Mouse (Mus musculus) small intestine, adult 10 weeks (tissue): ENCODE data around the gene Pyroxd1. TPM values are rescaled to one million over a fixed set of nuclear protein-coding genes. Genes with fewer than 3 reads are reported as not detected.

Source experiments
- polyA plus RNA-seq: library from polyadenylated mRNA; stranded (reverse); fragments of 350-450 nt; fragmentation: Illumina TruSeq; extraction: RNeasy Lipid Tissue Mini Kit (QIAGEN cat#74804); gene quantifications from one replicate; pipeline ENCODE4 v1.2.3, GENCODE M21; 2014; ENCODE audit warnings: low replicate concordance

Gene Pyroxd1
- 55.1 TPM for polyA plus RNA-seq

GRCm38 (mm10) chr6:142345440-142346038 lies at the start of gene Pyroxd1:
Gene Pyroxd1, plus strand, starts transcription at chr6:142345654.

DNA sequence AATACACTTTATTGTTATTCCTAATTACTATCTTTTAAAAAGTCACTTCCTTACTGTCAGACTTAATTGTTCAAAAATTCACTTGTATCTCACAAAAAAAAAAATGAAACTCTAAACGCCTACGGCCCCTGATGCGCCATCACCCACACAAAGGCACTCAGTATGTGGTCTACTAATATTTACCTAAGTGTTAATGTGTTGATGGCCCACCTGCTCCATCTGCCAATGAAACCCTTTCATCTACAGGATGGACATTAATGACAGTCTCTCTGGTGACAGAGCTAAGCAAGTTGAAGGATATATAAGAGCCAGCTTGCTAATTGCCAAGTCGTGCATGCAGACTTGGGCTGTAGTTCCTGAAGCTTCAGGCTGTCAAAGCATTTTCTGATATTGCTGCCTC lies 47.4 kb upstream of the Pyroxd1 start, which contains the start of gene Iapp:
Gene Iapp, plus strand, starts transcription at position 326 of the 400 bp plus-strand sequence.

GRCm38 (mm10) chr6:142322881-142323280 lies 22.6 kb upstream of the Pyroxd1 start, which contains the start of gene Slco1a5:
Gene Slco1a5, minus strand, starts transcription at chr6:142322981.

DNA sequence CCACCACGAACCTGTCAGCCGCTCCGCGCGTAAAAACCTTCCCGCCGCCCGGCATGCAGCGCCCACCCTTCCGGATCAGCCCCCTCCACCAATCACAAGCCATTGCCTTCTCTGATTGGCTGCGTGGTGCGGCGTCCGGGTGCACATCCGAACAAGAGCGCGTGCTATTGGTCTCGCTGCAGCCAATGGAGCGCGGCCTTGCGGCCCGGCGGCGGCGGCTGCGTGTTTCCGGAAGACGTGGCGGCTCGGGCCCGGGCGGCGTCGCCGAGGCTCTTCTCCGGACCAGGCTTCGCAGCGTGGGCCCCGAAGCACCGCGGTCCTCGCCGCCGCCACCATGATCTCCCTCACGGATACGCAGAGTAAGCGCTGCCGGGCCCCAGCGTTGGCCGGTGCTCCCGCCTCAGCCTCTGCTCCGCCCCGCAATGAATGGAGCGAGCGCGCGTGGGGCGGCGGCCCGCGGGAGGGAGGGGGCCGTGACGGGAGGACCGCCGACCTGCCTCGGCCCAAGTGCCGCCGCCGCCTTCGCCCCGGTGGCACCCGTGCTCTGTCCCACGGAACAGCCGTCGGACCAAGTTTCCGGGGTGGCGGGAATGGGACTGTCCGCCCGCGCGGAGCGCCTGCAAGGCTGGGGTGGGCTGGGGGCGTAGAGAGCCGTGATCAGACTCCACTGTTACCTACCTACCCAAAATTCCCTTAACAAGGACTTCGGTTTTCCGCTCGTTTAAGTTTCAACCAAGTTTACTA lies 41.7 kb downstream of the Pyroxd1 start, which contains the start of the genes Recql and Golt1b:
Gene Recql, minus strand, starts transcription at position 77 of the 744 bp plus-strand sequence.
Gene Golt1b, plus strand, starts transcription at position 211 of the 744 bp plus-strand sequence.

Other genes starting within 250 kb of the Pyroxd1 start
- not detected for gene Slco1a6, start 137.1 kb upstream of the Pyroxd1 start, polyA plus RNA-seq
- 15.1 TPM for gene Iapp, start 47.2 kb upstream of the Pyroxd1 start, polyA plus RNA-seq
- 0.19 TPM for gene Slco1a5, start 22.7 kb upstream of the Pyroxd1 start, polyA plus RNA-seq
- gene Recql, start 41.4 kb downstream of the Pyroxd1 start, polyA plus RNA-seq: 13.0 TPM
- 31.1 TPM for gene Golt1b, start 41.6 kb downstream of the Pyroxd1 start, polyA plus RNA-seq
- 0.41 TPM for gene Spx, start 67.8 kb downstream of the Pyroxd1 start, polyA plus RNA-seq
- gene Gys2, start 127.5 kb downstream of the Pyroxd1 start, polyA plus RNA-seq: not detected
- gene Ldhb, start 162.3 kb downstream of the Pyroxd1 start, polyA plus RNA-seq: 8.5 TPM
- gene Kcnj8, start 226.0 kb downstream of the Pyroxd1 start, polyA plus RNA-seq: 2.3 TPM